Mouse (Mus musculus): ENCODE data around the gene Cpsf6.

DNA sequence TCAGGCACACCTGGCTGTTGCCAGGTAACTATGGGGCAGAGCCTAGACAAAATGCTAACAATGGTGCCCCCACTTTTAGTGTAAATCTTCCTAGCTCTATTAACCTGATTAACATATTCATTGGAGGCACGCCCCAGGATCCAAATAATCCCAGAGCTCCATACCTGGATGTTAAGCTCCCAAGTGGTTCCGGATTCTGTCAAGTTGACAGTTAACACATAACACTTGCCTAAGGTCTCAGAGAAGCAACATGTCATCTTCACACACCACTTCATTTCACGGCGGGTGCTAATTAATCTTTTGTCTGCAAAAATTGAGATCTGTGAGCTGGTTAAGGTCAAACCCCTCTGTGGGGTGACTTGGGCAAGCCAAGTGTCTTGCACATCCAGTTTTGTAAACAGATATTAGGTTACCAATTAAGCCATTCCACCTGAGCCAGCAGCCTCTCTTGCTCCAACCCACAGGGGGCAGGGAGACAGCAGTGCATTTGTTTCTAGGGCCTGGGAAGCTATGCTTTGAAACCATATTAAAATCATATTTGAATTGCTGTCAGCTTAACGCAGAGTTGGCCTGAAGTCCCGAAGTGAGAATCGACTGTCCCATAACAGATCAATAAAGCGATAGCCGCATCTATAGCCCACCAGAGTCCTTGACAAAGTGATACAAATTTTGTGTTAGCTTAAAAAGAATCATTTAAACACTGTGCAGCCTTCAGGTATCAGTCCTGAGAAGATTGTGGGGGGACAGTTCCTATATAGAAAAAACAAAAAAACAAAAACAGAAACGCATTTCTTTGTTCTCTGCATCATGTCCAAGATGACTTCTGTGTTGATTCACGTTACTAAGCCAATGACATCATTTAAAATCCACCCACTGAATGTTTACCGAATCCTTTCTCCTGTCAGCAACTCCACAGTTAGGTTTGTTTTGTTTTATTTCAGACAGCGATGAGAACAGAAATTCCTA, 34.0 kb upstream of the Cpsf6 start:
- no peak for TF ChIP-seq CTCF (IDR thresholded peaks at IDR 0.05; ENCODE audit: borderline replicate concordance, extremely low read depth, insufficient read depth, insufficient read length)
- TF ChIP-seq POLR2A (IDR thresholded peaks at IDR 0.05; ENCODE audit: borderline replicate concordance, extremely low read depth, insufficient read depth, insufficient read length, poor library complexity, severe bottlenecking), result no peak
